Mouse (Mus musculus) heart, postnatal 0 days (tissue): ENCODE measurements at regions not wholly inside any gene's neighbourhood (a gene's known extent, or its start where the extent isn't known, plus 50 kb on each side); places are given as distances from the start of the nearest gene placed in this dataset.

Source experiments
- CTCF ChIP-seq: IDR thresholded peaks from 2 replicates; pipeline ENCODE4 v1.5.1; 2016; ENCODE audit warnings: antibody characterized with exemption, control low read depth, low read depth
- EP300 ChIP-seq: IDR thresholded peaks from 2 replicates; pipeline ENCODE4 v1.6.1; 2016; ENCODE audit warnings: antibody characterized with exemption, low read depth

DNA sequence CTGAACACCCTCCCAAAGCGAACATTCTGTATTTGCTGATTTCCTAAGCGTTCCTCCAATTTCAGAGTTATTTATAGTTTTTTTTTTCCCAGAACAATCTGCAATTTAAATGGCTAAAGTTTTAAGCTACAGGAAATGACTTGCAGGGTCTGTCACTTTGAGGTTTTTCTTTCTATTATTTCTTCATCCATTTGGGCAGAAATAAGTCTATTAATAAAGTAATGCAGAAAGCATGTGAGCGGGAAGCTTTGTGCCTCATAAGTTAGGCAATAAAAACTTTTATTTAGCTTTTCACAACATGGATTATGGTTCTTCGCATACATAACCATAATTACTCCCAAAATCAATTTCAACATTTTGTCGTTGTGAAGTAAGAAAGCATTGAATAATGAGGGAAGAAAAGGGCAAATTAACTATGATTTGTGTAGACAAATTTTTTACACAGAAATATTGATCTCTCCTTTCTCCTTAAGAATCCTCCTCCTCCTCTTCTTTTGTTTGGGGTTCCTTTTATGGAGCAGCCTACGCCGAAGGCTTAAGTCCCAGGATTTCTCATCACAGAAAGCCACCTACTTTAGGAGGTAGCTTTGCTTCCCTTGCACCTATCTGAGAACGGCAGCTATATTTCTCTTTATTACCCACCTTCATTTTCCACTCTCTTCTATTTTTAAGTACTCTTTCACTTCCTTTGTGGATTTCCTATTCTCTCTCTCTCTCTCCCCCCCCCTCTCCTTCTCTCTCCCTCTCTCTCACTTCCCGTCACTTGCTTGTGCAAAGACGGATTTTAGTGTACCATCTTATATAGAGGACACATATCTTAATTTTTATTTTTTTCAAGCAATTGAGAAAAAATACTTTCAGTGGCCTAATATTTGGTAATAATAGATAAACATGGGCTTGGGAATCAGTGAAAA is 128.6 kb upstream of the Gm4301 start:
- TF ChIP-seq CTCF (no peak), EP300 (no peak)
